Mouse (Mus musculus) retina, postnatal 7 days (tissue): ENCODE data around the gene 1700025G04Rik.
A peak's percentile ranks its signal among the peaks of the same experiment; 100 is the strongest.

Experiments used
- DNase-seq: peaks from one replicate; pipeline ENCODE4 v3.0.0-alpha.2; 2012; ENCODE audit warnings: low read depth, low spot score

1700025G04Rik gene

GRCm38 (mm10) chr1:151963248-151963647 is 126.7 kb downstream of the 1700025G04Rik start:
- no peak for DNase-seq

GRCm38 (mm10) chr1:151962078-151962477 is 127.8 kb downstream of the 1700025G04Rik start:
- no peak for DNase-seq

GRCm38 (mm10) chr1:151961204-151961603 is 128.7 kb downstream of the 1700025G04Rik start:
- DNase-seq, result no peak

GRCm38 (mm10) chr1:151959010-151959409 is 130.9 kb downstream of the 1700025G04Rik start:
- DNase-seq, result no peak

- DNase-seq, result no peak
Observed at GRCm38 (mm10) chr1:151958442-151958841, 131.5 kb downstream of the 1700025G04Rik start.

- no peak for DNase-seq
Observed at GRCm38 (mm10) chr1:151957669-151958068, 132.3 kb downstream of the 1700025G04Rik start.

GRCm38 (mm10) chr1:151955866-151956265 is 134.1 kb downstream of the 1700025G04Rik start:
- no peak for DNase-seq

- no peak for DNase-seq
Observed at GRCm38 (mm10) chr1:151953563-151953962, 136.4 kb downstream of the 1700025G04Rik start.

GRCm38 (mm10) chr1:151948065-151948464 is 141.9 kb downstream of the 1700025G04Rik start:
- no peak for DNase-seq

- peak; percentile 55 for DNase-seq
Observed at GRCm38 (mm10) chr1:151947571-151947970, 142.4 kb downstream of the 1700025G04Rik start.

- DNase-seq, result no peak
Observed at GRCm38 (mm10) chr1:151944457-151945223, 145.3 kb downstream of the 1700025G04Rik start.

- no peak for DNase-seq
Observed at GRCm38 (mm10) chr1:151943681-151944237, 146.2 kb downstream of the 1700025G04Rik start.

GRCm38 (mm10) chr1:151942972-151943654 is 146.8 kb downstream of the 1700025G04Rik start:
- DNase-seq, result no peak

GRCm38 (mm10) chr1:151939987-151940386 is 149.9 kb downstream of the 1700025G04Rik start:
- no peak for DNase-seq

GRCm38 (mm10) chr1:151939510-151939909 is 150.4 kb downstream of the 1700025G04Rik start:
- DNase-seq, result no peak

GRCm38 (mm10) chr1:151933605-151934004 is 156.3 kb downstream of the 1700025G04Rik start:
- DNase-seq, result no peak

- DNase-seq, result no peak
Observed at GRCm38 (mm10) chr1:151926826-151927225, 163.1 kb downstream of the 1700025G04Rik start.

- no peak for DNase-seq
Observed at GRCm38 (mm10) chr1:151926141-151926540, 163.8 kb downstream of the 1700025G04Rik start.

GRCm38 (mm10) chr1:151925738-151926137 is 164.2 kb downstream of the 1700025G04Rik start:
- no peak for DNase-seq

- peak; percentile 9 for DNase-seq
Observed at GRCm38 (mm10) chr1:151918806-151919357, 171.0 kb downstream of the 1700025G04Rik start.

GRCm38 (mm10) chr1:151917736-151918135 is 172.2 kb downstream of the 1700025G04Rik start:
- no peak for DNase-seq

- no peak for DNase-seq
Observed at GRCm38 (mm10) chr1:151914494-151914893, 175.4 kb downstream of the 1700025G04Rik start.
